9 mouse cellular contexts compared by ENCODE assay signal in the genomic region with DNA sequence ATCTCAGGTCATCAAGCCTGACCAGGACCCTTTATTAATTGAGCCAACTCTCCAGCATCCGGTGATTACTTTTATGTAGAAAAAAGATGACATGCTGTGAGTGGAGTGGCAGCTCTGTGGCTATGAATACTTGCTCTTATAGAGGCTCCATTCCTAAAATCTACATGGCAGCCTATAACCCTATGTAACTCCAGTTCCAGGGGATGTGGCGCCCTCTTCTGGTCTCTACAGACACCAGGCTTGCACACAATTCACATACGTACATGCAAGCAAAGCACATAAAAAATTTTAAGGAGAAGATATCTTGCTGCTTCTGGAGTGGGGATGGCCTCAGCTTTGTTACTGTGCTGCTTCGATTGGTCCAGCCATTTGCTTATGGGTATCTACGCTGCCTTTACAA.
A peak's percentile ranks its signal among the peaks of the same experiment; 100 is the strongest.
DNase-seq lines count a peak whose midpoint lies in the region; ATAC-seq and TF ChIP-seq lines count a peak whose summit lies in the region.
"Had no signal": no experiment of that assay in that cellular context is flagged by ENCODE, and none has a peak within 500 bp of the region (broad histone marks: within the 10 kb centered on the region; RNA-seq: fewer than 3 reads in every experiment).

No protein-coding gene starts in this region.

- H3K4me2 ChIP-seq in liver, embryonic 14.5 days (ENCODE audit: low read depth), result no peak overlapping the region
- H3K4me2 ChIP-seq: hindbrain, embryonic 15.5 days had no signal

- 82% methylated on average over 5 of the region's 5 CpGs for WGBS in heart, adult 2 months
- 56% methylated on average over 5 of the region's 5 CpGs for WGBS in heart, embryonic 10.5 days
- 46% methylated on average over 5 of the region's 5 CpGs for WGBS in liver, embryonic 14.5 days (ENCODE audit: insufficient replicate concordance)

- H3K27me3 ChIP-seq in heart, adult 2 months (ENCODE audit: control insufficient read depth, insufficient read depth, low read length), result no peaks in the 10 kb centered on the region
- H3K27me3 ChIP-seq in heart, embryonic 10.5 days (ENCODE audit: insufficient read depth, poor library complexity, severe bottlenecking), result no peaks in the 10 kb centered on the region
- no peaks in the 10 kb centered on the region for H3K27me3 ChIP-seq in liver, embryonic 14.5 days (ENCODE audit: control insufficient read depth, insufficient read depth, low read length)
- H3K27me3 ChIP-seq: hindbrain, embryonic 15.5 days had no signal

- no peaks in the 10 kb centered on the region for H3K9me3 ChIP-seq in heart, embryonic 10.5 days
- H3K9me3 ChIP-seq in liver, embryonic 14.5 days (ENCODE audit: control insufficient read depth, low read length), result no peaks in the 10 kb centered on the region
- H3K9me3 ChIP-seq: hindbrain, embryonic 15.5 days had no signal

- no peak for ATAC-seq in liver, embryonic 14.5 days (ENCODE audit: insufficient read depth)
- ATAC-seq in erythroblast, adult 5-6 weeks (replicated peaks; ENCODE audit: low FRiP score, poor library complexity, severe bottlenecking), result no peak
- no peak for ATAC-seq in inflammation-experienced regulatory T-cells, adult 6 months

- peak; percentile 64 for TF ChIP-seq CTCF in heart, adult 2 months (IDR thresholded peaks at IDR 0.05)
- TF ChIP-seq CTCF in liver, embryonic 14.5 days (IDR thresholded peaks at IDR 0.05; ENCODE audit: low read depth), result peak; percentile 34; the same call in 1 of the 2 replicates

- no peaks in the 10 kb centered on the region for H3K36me3 ChIP-seq in heart, adult 2 months (ENCODE audit: control insufficient read depth, insufficient read depth, low read length)
- H3K36me3 ChIP-seq in heart, embryonic 10.5 days, result no peaks in the 10 kb centered on the region
- no peaks in the 10 kb centered on the region for H3K36me3 ChIP-seq in liver, embryonic 14.5 days (replicated peaks; ENCODE audit: control insufficient read depth, insufficient read depth, low read depth)
- H3K36me3 ChIP-seq: hindbrain, embryonic 15.5 days had no signal

- no peak for TF ChIP-seq EP300 in heart, adult 2 months (IDR thresholded peaks at IDR 0.05; ENCODE audit: insufficient read depth, low read depth, low read length)
- no peak for TF ChIP-seq EP300 in liver, embryonic 14.5 days (IDR thresholded peaks at IDR 0.05; ENCODE audit: low read depth)

- intact Hi-C loops in heart, adult 2 months (cut with DNase I), result loop anchor here (5.0 kb wide), 1 partner anchor 92 kb away; no protein-coding TSS in a partner anchor

- H3K4me1 ChIP-seq in heart, adult 2 months (ENCODE audit: control insufficient read depth, insufficient read depth, low read length), result no peaks in the 10 kb centered on the region; the same call in 1 of the 2 replicates
- peaks cover 9% of the 10 kb centered on the region; the same call in 1 of the 2 replicates for H3K4me1 ChIP-seq in heart, embryonic 10.5 days
- H3K4me1 ChIP-seq in liver, embryonic 14.5 days (replicated peaks; ENCODE audit: control insufficient read depth in 2 of 2, insufficient read depth in 2 of 2, low read length in 1 of 2), result no peaks in the 10 kb centered on the region

- H3K9ac ChIP-seq in heart, adult 2 months (ENCODE audit: low read depth, low read length), result no peak overlapping the region
- H3K9ac ChIP-seq in liver, embryonic 14.5 days (replicated peaks), result no peak overlapping the region
- H3K9ac ChIP-seq: hindbrain, embryonic 15.5 days had no signal

- DNase-seq in heart, adult 2 months, result no peak
- DNase-seq in heart, embryonic 10.5 days (ENCODE audit: low spot score), result no peak
- peak; percentile 26 to 41 for DNase-seq in right cerebral cortex, adult 2 months (ENCODE audit: low spot score in 2 of 2)
- DNase-seq in right cerebral cortex, postnatal 25 days, result no peak
- peak; percentile 69 to 70 for DNase-seq in cerebellum, postnatal 36 days
- peak in 1 of 3 experiments; percentile 2 for DNase-seq in liver, embryonic 14.5 days (ENCODE audit: low read depth in 3 of 3, low spot score in 3 of 3)

- H3K4me3 ChIP-seq in heart, adult 2 months, result no peak overlapping the region
- H3K4me3 ChIP-seq in heart, embryonic 10.5 days, result no peak overlapping the region
- H3K4me3 ChIP-seq in liver, embryonic 14.5 days (ENCODE audit: insufficient read depth in 1 of 2, low read depth in 2 of 2, low read length in 2 of 2), result no peak overlapping the region
- H3K4me3 ChIP-seq: hindbrain, embryonic 15.5 days had no signal

- no peak for TF ChIP-seq POLR2A in heart, adult 2 months (IDR thresholded peaks at IDR 0.05; ENCODE audit: insufficient read depth, low read depth, low read length)

- H3K79me2 ChIP-seq in heart, adult 2 months (replicated peaks; ENCODE audit: control insufficient read depth, insufficient read depth, low read length), result no peaks in the 10 kb centered on the region

- H3K27ac ChIP-seq in heart, adult 2 months, result no peak overlapping the region
- no peak overlapping the region for H3K27ac ChIP-seq in heart, embryonic 10.5 days
- H3K27ac ChIP-seq in liver, embryonic 14.5 days, result no peak overlapping the region
- H3K27ac ChIP-seq: hindbrain, embryonic 15.5 days had no signal

Comparison
In these comparisons a context has a peak if more than half of its experiments do, and no peak if none do; other contexts are left out.
1. DNase-seq: peak in right cerebral cortex, adult 2 months (2 of 2) and cerebellum, postnatal 36 days (2 of 2); none in heart, adult 2 months (0 of 2), heart, embryonic 10.5 days (single experiment) and right cerebral cortex, postnatal 25 days (single experiment).